Mouse (Mus musculus): ENCODE measurements around the gene Klhdc9. TPM values are rescaled to one million over a fixed set of nuclear protein-coding genes. Genes with fewer than 3 reads are reported as not detected.
"Not testable (repeated sequence)": the region's sequence is repeated elsewhere in the genome, so short reads cannot be mapped to it uniquely, and the experiment has no call there.

Gene Klhdc9
- total RNA-seq, 1 experiment from 2014 or later = 3.5 TPM

GRCm38 (mm10) chr1:171328244-171328643 lies 32.4 kb downstream of the Klhdc9 start:
- ATAC-seq (replicated peaks in 1 of 2; ENCODE audit: insufficient read depth in 1 of 2, low FRiP score in 2 of 2, low TSS enrichment in 1 of 2, low read depth in 1 of 2, poor library complexity in 2 of 2, severe bottlenecking in 2 of 2) = no peak

- not testable (repeated sequence) for ATAC-seq (replicated peaks in 1 of 2; ENCODE audit: insufficient read depth in 1 of 2, low FRiP score in 2 of 2, low TSS enrichment in 1 of 2, low read depth in 1 of 2, poor library complexity in 2 of 2, severe bottlenecking in 2 of 2)
Observed at GRCm38 (mm10) chr1:171326588-171326987, 34.0 kb downstream of the Klhdc9 start.

- ATAC-seq (replicated peaks in 1 of 2; ENCODE audit: insufficient read depth in 1 of 2, low FRiP score in 2 of 2, low TSS enrichment in 1 of 2, low read depth in 1 of 2, poor library complexity in 2 of 2, severe bottlenecking in 2 of 2) = no peak
Observed at GRCm38 (mm10) chr1:171325571-171325970, 35.0 kb downstream of the Klhdc9 start.

GRCm38 (mm10) chr1:171322012-171322411 lies 38.6 kb downstream of the Klhdc9 start:
- ATAC-seq (replicated peaks in 1 of 2; ENCODE audit: insufficient read depth in 1 of 2, low FRiP score in 2 of 2, low TSS enrichment in 1 of 2, low read depth in 1 of 2, poor library complexity in 2 of 2, severe bottlenecking in 2 of 2) = 0 out of 4 replicates have a peak, but pooled peaks of 1 of the 2 experiments have one; percentile 32

- ATAC-seq (replicated peaks in 1 of 2; ENCODE audit: insufficient read depth in 1 of 2, low FRiP score in 2 of 2, low TSS enrichment in 1 of 2, low read depth in 1 of 2, poor library complexity in 2 of 2, severe bottlenecking in 2 of 2) = peak in 1 of 2 experiments; percentile 56; a peak in 1 of 4 replicates
Observed at GRCm38 (mm10) chr1:171321415-171321814, 39.2 kb downstream of the Klhdc9 start.

- ATAC-seq (replicated peaks in 1 of 2; ENCODE audit: insufficient read depth in 1 of 2, low FRiP score in 2 of 2, low TSS enrichment in 1 of 2, low read depth in 1 of 2, poor library complexity in 2 of 2, severe bottlenecking in 2 of 2) = no peak
Observed at GRCm38 (mm10) chr1:171320151-171320550, 40.4 kb downstream of the Klhdc9 start.

- ATAC-seq (replicated peaks in 1 of 2; ENCODE audit: insufficient read depth in 1 of 2, low FRiP score in 2 of 2, low TSS enrichment in 1 of 2, low read depth in 1 of 2, poor library complexity in 2 of 2, severe bottlenecking in 2 of 2) = no peak
Observed at GRCm38 (mm10) chr1:171319748-171320147, 40.9 kb downstream of the Klhdc9 start.

- ATAC-seq (replicated peaks in 1 of 2; ENCODE audit: insufficient read depth in 1 of 2, low FRiP score in 2 of 2, low TSS enrichment in 1 of 2, low read depth in 1 of 2, poor library complexity in 2 of 2, severe bottlenecking in 2 of 2) = no peak
Observed at GRCm38 (mm10) chr1:171309321-171309720, 51.3 kb downstream of the Klhdc9 start.

Other genes with a start within 250 kb of the Klhdc9 start
- 2.4 and 3.3 TPM in 2 replicates for gene Cfap126, start 246.9 kb downstream of the Klhdc9 start, total RNA-seq (2017)
- gene Sdhc, start 210.2 kb downstream of the Klhdc9 start, total RNA-seq (2017) = 52.4 and 87.6 TPM in 2 replicates
- gene Mpz, start 210.1 kb downstream of the Klhdc9 start, total RNA-seq (2017) = not detected in 2 replicates
- gene Pcp4l1, start 164.5 kb downstream of the Klhdc9 start, total RNA-seq (2017) = 42.7 and 46.5 TPM in 2 replicates
- gene Nr1i3, start 146.8 kb downstream of the Klhdc9 start, total RNA-seq (2017) = 0.81 and 1.5 TPM in 2 replicates
- 17.5 and 25.0 TPM in 2 replicates for gene Tomm40l, start 138.3 kb downstream of the Klhdc9 start, total RNA-seq (2017)
- gene Apoa2, start 135.7 kb downstream of the Klhdc9 start, total RNA-seq (2017) = not detected in 2 replicates
- gene Fcer1g, start 126.4 kb downstream of the Klhdc9 start, total RNA-seq (2017) = 44.5 and 76.7 TPM in 2 replicates
- gene Adamts4, start 110.4 kb downstream of the Klhdc9 start, total RNA-seq (2017) = 0.25 TPM in 1 of 2 replicates, not detected in the other
- 260 and 369 TPM in 2 replicates for gene Ndufs2, start 109.4 kb downstream of the Klhdc9 start, total RNA-seq (2017)
- gene B4galt3, start 90.5 kb downstream of the Klhdc9 start, total RNA-seq (2017) = 13.7 and 43.0 TPM in 2 replicates
- gene Ppox, start 79.6 kb downstream of the Klhdc9 start, total RNA-seq (2017) = 9.5 and 35.5 TPM in 2 replicates
- 26.5 and 31.8 TPM in 2 replicates for gene Usp21, start 72.8 kb downstream of the Klhdc9 start, total RNA-seq (2017)
- gene Ufc1, start 65.8 kb downstream of the Klhdc9 start, total RNA-seq (2017) = 56.5 and 92.4 TPM in 2 replicates
- gene Dedd, start 31.7 kb downstream of the Klhdc9 start, total RNA-seq (2017) = 11.0 and 15.8 TPM in 2 replicates
- gene Nit1, start 15.2 kb downstream of the Klhdc9 start, total RNA-seq (2017) = 45.7 and 55.1 TPM in 2 replicates
- gene Pfdn2, start 15.1 kb downstream of the Klhdc9 start, total RNA-seq (2017) = 35.8 and 50.2 TPM in 2 replicates
- 5.2 and 6.2 TPM in 2 replicates for gene Nectin4, start 9.3 kb upstream of the Klhdc9 start, total RNA-seq (2017)
- gene Arhgap30, start 28.2 kb upstream of the Klhdc9 start, total RNA-seq (2017) = 112 and 133 TPM in 2 replicates
- 47.0 and 59.5 TPM in 2 replicates for gene Usf1, start 50.5 kb upstream of the Klhdc9 start, total RNA-seq (2017)
- gene Tstd1, start 58.1 kb upstream of the Klhdc9 start, total RNA-seq (2017) = 4.7 and 8.8 TPM in 2 replicates
- gene F11r, start 76.7 kb upstream of the Klhdc9 start, total RNA-seq (2017) = 12.1 and 13.4 TPM in 2 replicates
- 10.0 and 10.3 TPM in 2 replicates for gene Alyref2, start 142.7 kb upstream of the Klhdc9 start, total RNA-seq (2017)
- gene Itln1, start 174.5 kb upstream of the Klhdc9 start, total RNA-seq (2017) = not detected in 2 replicates
- gene Cd244a, start 198.4 kb upstream of the Klhdc9 start, total RNA-seq (2017) = 25.9 and 29.0 TPM in 2 replicates
- gene Ly9, start 246.6 kb upstream of the Klhdc9 start, total RNA-seq (2017) = 35.9 and 41.0 TPM in 2 replicates

Measured in hematopoietic stem cell, adult 5-6 weeks (primary cell).